Mouse (Mus musculus) forebrain, postnatal 0 days (tissue): ENCODE data around the gene Cyp2j8. TPM values are rescaled to one million over a fixed set of nuclear protein-coding genes. Genes with fewer than 3 reads are reported as not detected.

ENCODE experiments used
- polyA plus RNA-seq: library from polyadenylated mRNA; unstranded; fragments of >200 nt; fragmentation: Nextera tagmentation; extraction: Ambion mirVana; gene quantifications from 2 replicates; pipeline ENCODE4 v1.2.1, GENCODE M21; 2015
- total RNA-seq: library from RNA; depleted of rRNA; stranded (reverse); fragments of >200 nt; gene quantifications from 2 replicates; pipeline ENCODE4 v1.2.3, GENCODE M21; 2014; rRNA removed

The Cyp2j8 gene
- total and polyA plus RNA-seq, 2 experiments from 2014 or later = not detected

Other genes with a start within 250 kb of the Cyp2j8 start
- gene Cyp2j11, start 158.7 kb downstream of the Cyp2j8 start, total RNA-seq = not detected in 2 replicates
- not detected in 2 replicates for gene Cyp2j11, start 158.7 kb downstream of the Cyp2j8 start, polyA plus RNA-seq
- 9.0 and 9.3 TPM in 2 replicates for gene Cyp2j6, start 46.3 kb upstream of the Cyp2j8 start, total RNA-seq
- 7.2 and 7.5 TPM in 2 replicates for gene Cyp2j6, start 46.3 kb upstream of the Cyp2j8 start, polyA plus RNA-seq
- 9.5 and 9.7 TPM in 2 replicates for gene Cyp2j9, start 84.2 kb upstream of the Cyp2j8 start, total RNA-seq
- gene Cyp2j9, start 84.2 kb upstream of the Cyp2j8 start, polyA plus RNA-seq = 6.8 and 8.3 TPM in 2 replicates
- not detected in 2 replicates for gene Cyp2j5, start 156.8 kb upstream of the Cyp2j8 start, total RNA-seq
- gene Cyp2j5, start 156.8 kb upstream of the Cyp2j8 start, polyA plus RNA-seq = not detected in 2 replicates